Mouse (Mus musculus) hindbrain, embryonic 10.5 days (tissue): ENCODE data around the gene Actr2. TPM values are rescaled to one million over a fixed set of nuclear protein-coding genes. Genes with fewer than 3 reads are reported as not detected.

Experiments used
- DNase-seq: peaks from one replicate; pipeline ENCODE4 v3.0.0-alpha.2; 2017; ENCODE audit warnings: low spot score
- H3K27ac ChIP-seq: fragments of 300-500 bp; sonication (generic); 2 replicates; pipeline ENCODE4 v1.5.1; 2016; ENCODE audit warnings: mild to moderate bottlenecking, moderate library complexity
- H3K27me3 ChIP-seq: fragments of 300-500 bp; sonication (generic); 2 replicates; pipeline ENCODE4 v1.6.1; 2016; ENCODE audit warnings: mild to moderate bottlenecking; ENCODE audit not compliant: poor library complexity, insufficient read depth, severe bottlenecking
- H3K36me3 ChIP-seq: fragments of 300-500 bp; sonication (generic); 2 replicates; pipeline ENCODE4 v1.6.1; 2016; ENCODE audit warnings: mild to moderate bottlenecking, moderate library complexity
- H3K4me1 ChIP-seq: fragments of 300-500 bp; sonication (generic); replicated peaks from 2 replicates; pipeline ENCODE4 v1.6.1; 2016; ENCODE audit warnings: mild to moderate bottlenecking
- H3K4me3 ChIP-seq: fragments of 300-500 bp; sonication (generic); 2 replicates; pipeline ENCODE4 v1.5.1; 2016; ENCODE audit warnings: mild to moderate bottlenecking, moderate library complexity
- H3K9me3 ChIP-seq: fragments of 300-500 bp; sonication (generic); 2 replicates; pipeline ENCODE4 v1.6.1; 2016; ENCODE audit warnings: mild to moderate bottlenecking, moderate library complexity
- WGBS: fragments of 180-500 bp; shearing (Covaris S2); methylation state at CpG from one replicate; pipeline ENCODE4 v1.1.7; 2016; 5-methylcytosine and 5-hydroxymethylcytosine counted together
- polyA plus RNA-seq: library from polyadenylated mRNA; unstranded; fragments of >200 nt; fragmentation: Nextera tagmentation; extraction: Ambion mirVana; gene quantifications from 2 replicates; pipeline ENCODE4 v1.2.1, GENCODE M21; 2016

Gene Actr2
- polyA plus RNA-seq, 1 experiment from 2014 or later = 104 TPM

- peaks cover 97% of the 10 kb centered on the region for H3K36me3 ChIP-seq
- H3K4me1 ChIP-seq = no peaks in the 10 kb centered on the region
- H3K9me3 ChIP-seq = peaks cover 37% of the 10 kb centered on the region
- 94% methylated on average over 13 of the region's 13 CpGs for whole genome bisulfite sequencing
- H3K27me3 ChIP-seq = no peaks in the 10 kb centered on the region
- no peak overlapping the region for H3K4me3 ChIP-seq
- no peak for DNase-seq
- no peak overlapping the region for H3K27ac ChIP-seq
Measured at GRCm38 (mm10) chr11:20017937-20018336, 94.8 kb downstream of the Actr2 start.

GRCm38 (mm10) chr11:20013366-20013765, 99.3 kb downstream of the Actr2 start:
- H3K4me3 ChIP-seq = no peak overlapping the region
- H3K4me1 ChIP-seq = no peaks in the 10 kb centered on the region; the same call in 1 of the 2 replicates
- DNase-seq = no peak
- H3K9me3 ChIP-seq = peaks cover 5% of the 10 kb centered on the region
- no peaks in the 10 kb centered on the region for H3K27me3 ChIP-seq
- no peak overlapping the region for H3K27ac ChIP-seq
- 95% methylated on average over 3 of the region's 3 CpGs for WGBS
- H3K36me3 ChIP-seq = peaks cover 97% of the 10 kb centered on the region

Other genes starting within 250 kb of the Actr2 start
- gene Spred2, start 188.5 kb downstream of the Actr2 start, polyA plus RNA-seq = 4.7 and 6.3 TPM in 2 replicates
- 208 and 216 TPM in 2 replicates for gene Rab1a, start 88.5 kb upstream of the Actr2 start, polyA plus RNA-seq
- gene Cep68, start 136.5 kb upstream of the Actr2 start, polyA plus RNA-seq = 34.1 and 39.3 TPM in 2 replicates
- 15.3 and 15.7 TPM in 2 replicates for gene Slc1a4, start 219.8 kb upstream of the Actr2 start, polyA plus RNA-seq